Mouse (Mus musculus): ENCODE data around the gene L1cam. TPM values are rescaled to one million over a fixed set of nuclear protein-coding genes. Genes with fewer than 3 reads are reported as not detected.

Gene L1cam
- polyA plus RNA-seq, 1 experiment from 2014 or later = 2.3 TPM

DNA sequence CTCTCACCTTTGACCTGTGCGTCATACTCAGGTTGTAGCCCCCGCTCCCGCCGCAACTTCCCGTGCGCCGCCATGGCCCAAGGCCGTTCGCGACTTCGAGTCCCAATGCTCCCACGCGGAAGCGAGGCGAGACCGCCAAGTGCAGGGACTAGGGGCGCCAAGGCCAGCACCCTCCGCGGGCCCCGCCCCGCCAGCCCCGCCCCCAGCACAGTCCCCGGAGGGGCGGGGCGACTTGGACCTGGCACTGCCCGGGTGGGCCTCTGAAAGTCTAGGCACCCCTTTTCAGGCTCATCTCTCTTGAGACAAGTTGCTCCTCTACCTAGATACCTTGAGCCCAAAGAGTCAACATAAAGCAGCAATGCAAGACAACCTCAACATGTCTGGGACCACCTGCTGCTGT, 15.3 kb upstream of the L1cam start:
- H3K27me3 ChIP-seq (ENCODE audit: insufficient read depth, poor library complexity, severe bottlenecking) = peaks cover 7% of the 10 kb centered on the region; the same call in 1 of the 2 replicates
- no peak for DNase-seq (ENCODE audit: low spot score)
- no peaks in the 10 kb centered on the region for H3K36me3 ChIP-seq
- whole genome bisulfite sequencing = 15% methylated on average over 26 of the region's 26 CpGs
- 0 out of 2 replicates have a peak, but pooled peaks cover 6% of the 10 kb centered on the region for H3K4me1 ChIP-seq
- H3K4me3 ChIP-seq = peak overlapping the region; percentile 48
- H3K9me3 ChIP-seq = no peaks in the 10 kb centered on the region
- peak overlapping the region; percentile 12; the same call in 1 of the 2 replicates for H3K27ac ChIP-seq

DNA sequence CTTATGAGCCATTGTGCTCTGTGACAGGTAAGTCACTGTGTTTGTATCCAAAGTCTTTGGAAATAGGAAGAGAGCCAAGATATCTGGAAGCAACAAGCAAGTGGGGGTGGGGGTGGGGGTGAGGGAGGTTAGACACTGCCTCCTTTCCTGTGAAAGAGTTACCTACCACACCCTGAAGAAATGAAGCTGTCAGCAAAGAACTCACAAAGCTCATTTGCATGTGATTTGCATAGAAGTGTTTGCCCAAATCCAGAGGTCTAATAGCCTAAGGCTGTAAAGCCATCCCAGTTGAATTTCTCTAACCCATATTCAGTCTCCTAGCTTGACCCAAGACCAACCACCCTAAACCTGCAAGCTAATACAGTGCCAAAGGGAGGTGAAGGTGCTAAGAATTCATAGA, 14.5 kb upstream of the L1cam start:
- no peaks in the 10 kb centered on the region for H3K9me3 ChIP-seq
- H3K27me3 ChIP-seq (ENCODE audit: insufficient read depth, poor library complexity, severe bottlenecking) = peaks cover 7% of the 10 kb centered on the region; the same call in 1 of the 2 replicates
- no peaks in the 10 kb centered on the region for H3K36me3 ChIP-seq
- 0 out of 2 replicates have a peak, but pooled peaks cover 6% of the 10 kb centered on the region for H3K4me1 ChIP-seq
- H3K4me3 ChIP-seq = no peak overlapping the region; the same call in 1 of the 2 replicates
- H3K27ac ChIP-seq = no peak overlapping the region
- peak; percentile 36 for DNase-seq (ENCODE audit: low spot score)

DNA sequence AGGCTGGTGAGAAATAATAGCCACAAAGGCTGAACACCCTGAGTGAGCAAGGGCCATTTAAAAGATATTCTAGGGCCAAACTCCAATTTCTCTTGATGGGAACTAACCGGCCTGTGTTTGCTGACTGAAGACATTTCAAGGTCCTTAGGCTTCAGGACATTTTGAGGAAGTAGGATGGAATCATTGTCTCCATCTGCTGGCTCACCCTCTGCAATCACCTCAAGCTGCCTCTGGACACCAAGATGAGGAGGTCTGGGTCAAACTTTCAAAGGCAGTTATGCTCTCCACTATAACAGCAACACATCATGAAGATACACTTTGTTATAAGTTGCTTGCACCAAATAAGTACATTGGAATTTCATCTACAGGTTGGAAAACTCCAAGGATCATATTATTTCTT, 14.1 kb upstream of the L1cam start:
- no peaks in the 10 kb centered on the region for H3K36me3 ChIP-seq
- WGBS = 96% methylated on average over 1 of the region's 1 CpGs
- H3K9me3 ChIP-seq = no peaks in the 10 kb centered on the region
- H3K4me1 ChIP-seq = 0 out of 2 replicates have a peak, but pooled peaks cover 6% of the 10 kb centered on the region
- H3K4me3 ChIP-seq = no peak overlapping the region
- peak; percentile 13 for DNase-seq (ENCODE audit: low spot score)
- peaks cover 7% of the 10 kb centered on the region; the same call in 1 of the 2 replicates for H3K27me3 ChIP-seq (ENCODE audit: insufficient read depth, poor library complexity, severe bottlenecking)
- no peak overlapping the region for H3K27ac ChIP-seq

DNA sequence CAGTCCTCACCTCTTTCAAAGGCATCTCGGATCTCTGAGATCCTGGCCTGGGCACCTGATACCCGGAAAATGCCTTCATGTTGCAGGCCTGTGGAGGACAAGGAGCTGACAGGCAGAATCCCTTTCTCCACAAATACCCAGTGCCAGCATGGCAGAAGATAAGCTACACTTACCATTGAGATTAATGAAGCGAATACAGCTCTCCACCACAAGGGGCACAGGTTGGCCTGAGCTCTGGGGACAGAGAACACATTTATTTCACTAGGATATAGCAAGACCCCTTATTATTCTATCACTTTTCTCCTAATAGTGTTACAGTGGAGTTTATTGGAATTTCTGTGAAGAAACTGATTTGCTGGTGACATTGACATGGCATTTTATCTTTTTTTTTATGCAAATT, 2.1 kb upstream of the L1cam start:
- no peaks in the 10 kb centered on the region for H3K9me3 ChIP-seq
- H3K27me3 ChIP-seq (ENCODE audit: insufficient read depth, poor library complexity, severe bottlenecking) = peaks cover 28% of the 10 kb centered on the region; the same call in 1 of the 2 replicates
- no peak overlapping the region for H3K27ac ChIP-seq
- no peak overlapping the region for H3K4me3 ChIP-seq
- WGBS = 61% methylated on average over 3 of the region's 3 CpGs
- no peaks in the 10 kb centered on the region for H3K4me1 ChIP-seq
- no peaks in the 10 kb centered on the region for H3K36me3 ChIP-seq
- no peak for DNase-seq (ENCODE audit: low spot score)

DNA sequence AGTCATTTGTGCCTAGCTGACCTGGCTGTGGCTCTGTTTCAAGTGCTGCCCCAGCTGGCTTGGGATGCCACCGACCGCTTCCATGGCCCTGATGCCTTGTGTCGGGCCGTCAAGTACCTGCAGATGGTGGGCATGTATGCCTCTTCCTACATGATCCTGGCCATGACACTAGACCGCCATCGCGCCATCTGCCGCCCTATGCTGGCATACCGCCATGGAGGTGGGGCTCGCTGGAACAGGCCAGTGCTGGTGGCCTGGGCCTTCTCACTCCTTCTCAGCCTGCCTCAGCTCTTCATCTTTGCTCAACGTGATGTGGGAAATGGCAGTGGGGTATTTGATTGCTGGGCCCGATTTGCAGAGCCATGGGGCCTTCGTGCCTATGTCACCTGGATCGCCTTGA, 3.1 kb downstream of the L1cam start:
- 88% methylated on average over 14 of the region's 14 CpGs for WGBS
- Histone ChIP-seq H3K36me3 (no peaks in the 10 kb centered on the region), H3K9me3 (no peaks in the 10 kb centered on the region), H3K27ac (no peak overlapping the region), H3K4me3 (no peak overlapping the region), H3K27me3 (ENCODE audit: insufficient read depth, poor library complexity, severe bottlenecking) (peaks cover 39% of the 10 kb centered on the region; the same call in 1 of the 2 replicates), H3K4me1 (no peaks in the 10 kb centered on the region)
- no peak for DNase-seq (ENCODE audit: low spot score)

DNA sequence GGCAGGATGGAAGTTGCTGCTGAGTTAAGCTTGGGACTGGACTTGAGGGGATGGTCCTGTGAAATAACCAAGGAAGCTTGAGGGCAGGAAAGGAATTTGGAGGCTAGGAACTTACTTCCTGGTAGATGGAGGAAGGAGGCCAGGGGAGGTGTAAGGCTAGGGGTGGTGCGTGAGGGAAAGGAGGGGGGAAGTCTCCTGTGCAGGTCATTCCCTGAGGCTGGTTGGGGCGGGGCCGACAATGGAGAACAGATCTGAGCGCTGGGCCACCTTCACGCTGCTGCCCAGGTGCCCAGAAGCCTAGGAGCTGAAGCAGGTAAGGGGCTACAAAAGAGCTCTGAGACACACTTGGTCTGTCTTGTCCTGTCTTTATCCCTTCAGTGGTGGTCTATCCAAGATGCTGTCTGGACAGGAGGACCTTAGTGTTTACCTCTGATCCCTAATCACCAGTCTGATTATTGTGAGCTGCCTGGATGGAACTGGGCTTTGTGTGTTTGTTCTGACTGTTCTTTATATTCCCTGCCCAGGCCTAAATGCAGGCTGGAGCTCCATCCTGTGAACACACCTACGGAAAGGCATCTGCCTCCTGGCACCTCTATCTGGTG, 4.3 kb downstream of the L1cam start, which contains the start of gene Avpr2:
Avpr2 (plus strand) TSS at position 552 of the 602 bp plus-strand sequence.
- H3K4me3 ChIP-seq = no peak within 1 kb of the TSS
- H3K27me3 ChIP-seq (ENCODE audit: insufficient read depth, poor library complexity, severe bottlenecking) = peaks cover 31% of the 10 kb centered on the region; the same call in 1 of the 2 replicates
- H3K27ac ChIP-seq = no peak within 1 kb of the TSS
- DNase-seq (ENCODE audit: low spot score) = no peak
- 71% methylated on average over 6 of the region's 6 CpGs for WGBS
- H3K4me1 ChIP-seq = no peaks in the 10 kb centered on the region
- no peaks in the 10 kb centered on the region for H3K9me3 ChIP-seq
- no peaks in the 10 kb centered on the region for H3K36me3 ChIP-seq

DNA sequence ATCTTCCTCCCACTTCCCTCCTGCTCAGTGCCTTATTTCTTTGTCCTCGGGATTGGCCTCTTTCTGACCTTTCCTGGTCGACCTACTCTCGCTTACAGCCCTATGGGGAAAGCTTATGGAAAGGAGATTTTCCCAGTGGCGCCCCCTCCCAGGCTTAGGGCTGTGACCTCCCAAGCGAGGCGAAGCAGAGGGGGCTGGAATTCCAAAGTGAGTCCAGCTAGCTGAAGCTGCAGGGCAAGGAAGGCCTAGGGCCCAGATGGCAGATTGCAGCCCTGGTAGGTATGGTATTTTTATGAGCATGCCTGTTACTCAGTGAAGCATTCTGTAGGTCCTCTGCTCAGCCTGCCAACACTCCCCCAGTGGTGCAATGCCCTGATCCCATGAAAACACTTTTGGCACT, 14.4 kb downstream of the L1cam start:
- peaks cover 55% of the 10 kb centered on the region for H3K27me3 ChIP-seq (ENCODE audit: insufficient read depth, poor library complexity, severe bottlenecking)
- WGBS = 17% methylated on average over 6 of the region's 6 CpGs
- no peaks in the 10 kb centered on the region for H3K9me3 ChIP-seq
- H3K36me3 ChIP-seq = no peaks in the 10 kb centered on the region
- H3K4me3 ChIP-seq = peak overlapping the region; percentile 56; the same call in 1 of the 2 replicates
- DNase-seq (ENCODE audit: low spot score) = no peak
- 0 out of 2 replicates have a peak, but pooled peaks cover 4% of the 10 kb centered on the region for H3K4me1 ChIP-seq
- H3K27ac ChIP-seq = no peak overlapping the region

DNA sequence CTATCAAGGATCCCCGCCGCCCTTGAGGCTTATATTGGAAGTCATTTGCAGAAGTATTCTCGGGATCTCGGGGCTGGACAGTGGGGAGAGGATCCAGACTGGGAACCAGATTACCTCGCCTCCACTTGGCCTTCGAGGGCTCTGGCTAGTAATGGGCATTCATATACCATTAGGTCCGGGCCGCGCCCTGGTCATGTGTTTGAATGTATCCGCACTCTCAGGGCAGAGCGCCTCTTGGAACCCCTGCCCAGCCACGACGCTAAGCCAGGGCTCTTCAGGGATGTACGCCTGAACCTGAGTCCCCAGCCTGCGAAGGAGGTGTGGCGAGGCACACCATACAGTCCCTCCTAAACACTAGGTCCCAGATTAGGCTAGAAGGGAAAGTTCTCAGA, 14.9 kb downstream of the L1cam start:
- no peak for DNase-seq (ENCODE audit: low spot score)
- Histone ChIP-seq H3K27me3 (ENCODE audit: insufficient read depth, poor library complexity, severe bottlenecking) (peaks cover 51% of the 10 kb centered on the region), H3K9me3 (no peaks in the 10 kb centered on the region), H3K4me3 (peak overlapping the region; percentile 56), H3K27ac (no peak overlapping the region), H3K36me3 (no peaks in the 10 kb centered on the region), H3K4me1 (0 out of 2 replicates have a peak, but pooled peaks cover 4% of the 10 kb centered on the region)
- WGBS = 19% methylated on average over 16 of the region's 16 CpGs

DNA sequence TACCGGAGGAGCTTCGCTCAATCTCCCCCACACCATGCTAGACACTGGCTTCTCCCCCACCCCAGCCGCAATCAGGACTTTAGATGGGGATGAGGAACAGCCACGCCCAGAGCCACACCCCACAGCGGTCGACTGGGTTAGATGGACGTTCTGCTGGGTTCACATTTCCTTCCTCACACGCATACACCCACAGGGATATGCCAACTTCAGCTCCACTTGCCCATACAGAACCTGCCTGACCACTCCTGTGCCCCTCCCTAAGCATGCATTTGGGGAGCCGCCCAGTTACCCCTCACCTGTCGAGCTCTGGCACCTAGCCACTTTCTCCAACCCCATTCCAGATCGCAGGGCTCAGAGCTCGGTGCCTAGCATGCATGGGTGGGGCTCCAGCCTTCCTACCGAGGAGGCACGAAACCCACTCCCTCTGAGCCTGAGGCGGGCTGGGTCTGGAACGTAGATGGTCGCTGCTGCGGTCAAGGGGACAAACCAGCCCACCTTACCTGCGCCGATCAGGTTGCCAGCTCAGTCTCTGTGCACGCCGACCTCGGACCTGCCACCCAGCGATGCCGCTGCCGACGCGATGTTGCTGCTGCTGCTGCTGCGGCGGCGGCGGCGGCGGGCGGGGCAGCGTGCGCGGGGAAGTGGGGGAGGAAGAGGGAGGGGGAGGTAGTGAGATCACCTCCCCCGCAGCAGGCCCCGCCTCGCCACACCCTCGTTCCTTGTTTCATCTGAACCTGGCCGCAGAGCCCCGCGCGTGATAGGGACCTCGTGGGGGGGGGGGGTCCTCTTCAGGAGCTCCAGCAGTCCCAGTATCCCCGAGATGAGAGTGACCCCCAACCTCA, 15.5 kb downstream of the L1cam start:
- WGBS = 23% methylated on average over 46 of the region's 48 CpGs
- Histone ChIP-seq H3K9me3 (no peaks in the 10 kb centered on the region), H3K36me3 (no peaks in the 10 kb centered on the region), H3K4me3 (peak overlapping the region; percentile 56), H3K27me3 (ENCODE audit: insufficient read depth, poor library complexity, severe bottlenecking) (peaks cover 51% of the 10 kb centered on the region), H3K27ac (no peak overlapping the region), H3K4me1 (0 out of 2 replicates have a peak, but pooled peaks cover 4% of the 10 kb centered on the region)
- DNase-seq (ENCODE audit: low spot score) = no peak

DNA sequence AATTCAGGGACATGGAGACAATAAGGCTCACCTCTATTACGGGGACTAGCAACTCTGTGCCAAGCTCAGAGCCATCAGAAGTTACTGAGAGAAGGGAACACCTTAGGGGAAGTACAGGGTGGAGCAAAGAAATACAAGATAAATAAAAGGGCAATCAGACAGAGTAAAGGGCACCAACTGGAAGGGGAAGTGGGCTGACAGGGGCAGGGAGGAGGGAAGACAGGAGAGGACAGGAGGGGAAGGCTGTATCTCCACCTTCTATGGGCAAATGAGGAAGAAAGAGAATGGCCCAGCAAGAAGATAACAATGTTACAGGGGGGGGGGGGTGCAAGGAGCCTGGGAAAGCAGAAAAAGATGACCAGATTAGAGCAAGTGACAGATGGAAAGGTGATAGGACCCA, 18.9 kb downstream of the L1cam start:
- no peaks in the 10 kb centered on the region for H3K36me3 ChIP-seq
- no peaks in the 10 kb centered on the region for H3K9me3 ChIP-seq
- 0 out of 2 replicates have a peak, but pooled peaks cover 4% of the 10 kb centered on the region for H3K4me1 ChIP-seq
- 83% methylated on average over 1 of the region's 1 CpGs for WGBS
- no peak for DNase-seq (ENCODE audit: low spot score)
- peaks cover 51% of the 10 kb centered on the region for H3K27me3 ChIP-seq (ENCODE audit: insufficient read depth, poor library complexity, severe bottlenecking)
- H3K27ac ChIP-seq = no peak overlapping the region
- H3K4me3 ChIP-seq = no peak overlapping the region

DNA sequence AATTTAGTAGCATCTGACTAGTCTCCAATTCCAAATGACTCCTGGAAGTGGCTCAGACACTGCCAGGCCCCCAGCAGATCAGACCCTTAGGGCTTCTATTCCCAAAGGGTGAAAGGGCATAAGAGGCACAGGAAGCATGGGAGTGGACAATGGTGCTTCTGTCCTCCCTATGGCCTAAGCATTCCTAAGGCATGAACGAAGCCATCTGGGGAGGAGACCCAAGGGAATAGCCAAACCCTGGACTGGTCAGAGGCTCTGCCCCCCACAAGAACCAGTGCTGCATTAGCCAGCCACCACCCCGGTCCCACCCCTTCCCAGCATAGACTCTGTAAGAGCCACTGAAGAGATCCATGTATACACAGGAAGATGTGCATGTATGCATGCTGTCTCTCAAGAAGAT, 20.0 kb downstream of the L1cam start:
- H3K4me3 ChIP-seq = no peak overlapping the region
- 0 out of 2 replicates have a peak, but pooled peaks cover 4% of the 10 kb centered on the region for H3K4me1 ChIP-seq
- no peaks in the 10 kb centered on the region for H3K9me3 ChIP-seq
- H3K27ac ChIP-seq = no peak overlapping the region
- peaks cover 40% of the 10 kb centered on the region for H3K27me3 ChIP-seq (ENCODE audit: insufficient read depth, poor library complexity, severe bottlenecking)
- WGBS = 63% methylated on average over 2 of the region's 2 CpGs
- no peaks in the 10 kb centered on the region for H3K36me3 ChIP-seq
- no peak for DNase-seq (ENCODE audit: low spot score)

DNA sequence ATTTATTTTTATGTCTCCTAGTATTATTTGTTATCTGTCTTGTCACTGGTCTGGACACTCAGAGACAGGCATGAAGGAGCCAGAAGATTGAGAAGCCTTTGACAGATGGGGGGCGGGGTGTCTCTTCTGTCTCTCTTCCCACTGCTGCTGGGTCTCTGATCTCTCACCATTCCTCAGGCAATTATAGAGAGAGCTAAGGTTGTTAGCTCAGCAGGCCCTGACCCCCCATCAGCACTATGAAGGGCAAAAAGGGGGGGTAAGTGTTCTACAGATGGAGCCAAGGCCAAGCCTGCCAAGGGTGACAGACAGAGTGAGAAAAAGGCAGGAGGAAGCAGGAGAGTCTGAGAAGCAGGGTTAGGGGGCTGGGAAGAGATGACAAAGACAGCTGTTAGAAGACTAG, 23.9 kb downstream of the L1cam start:
- H3K9me3 ChIP-seq = no peaks in the 10 kb centered on the region
- 36% methylated on average over 1 of the region's 1 CpGs for WGBS
- no peak for DNase-seq (ENCODE audit: low spot score)
- peaks cover 8% of the 10 kb centered on the region; the same call in 1 of the 2 replicates for H3K27me3 ChIP-seq (ENCODE audit: insufficient read depth, poor library complexity, severe bottlenecking)
- H3K4me3 ChIP-seq = no peak overlapping the region
- no peak overlapping the region for H3K27ac ChIP-seq
- no peaks in the 10 kb centered on the region for H3K4me1 ChIP-seq
- no peaks in the 10 kb centered on the region for H3K36me3 ChIP-seq

DNA sequence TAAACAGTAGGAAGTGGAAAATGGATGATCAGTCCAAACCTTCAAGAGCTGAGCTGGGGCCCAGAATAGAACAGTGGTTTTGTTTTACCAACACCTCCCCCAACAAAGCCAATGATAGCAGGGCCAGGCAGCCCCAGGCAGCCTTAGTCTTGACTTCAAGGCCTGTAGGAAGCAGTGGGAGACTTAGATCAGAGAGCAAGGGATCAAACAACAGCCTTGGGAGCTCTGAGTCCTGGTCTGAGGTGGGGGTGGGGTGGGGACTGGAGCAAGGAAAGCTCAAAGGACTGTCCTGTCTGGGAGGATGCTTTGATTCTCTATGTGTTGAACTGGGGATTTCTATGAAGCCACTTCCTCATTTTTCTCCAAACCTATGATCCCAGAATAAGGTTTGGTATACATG, 24.4 kb downstream of the L1cam start:
- no peaks in the 10 kb centered on the region for H3K36me3 ChIP-seq
- no peak overlapping the region for H3K4me3 ChIP-seq
- DNase-seq (ENCODE audit: low spot score) = no peak
- H3K27ac ChIP-seq = no peak overlapping the region
- H3K9me3 ChIP-seq = no peaks in the 10 kb centered on the region
- H3K27me3 ChIP-seq (ENCODE audit: insufficient read depth, poor library complexity, severe bottlenecking) = peaks cover 4% of the 10 kb centered on the region; the same call in 1 of the 2 replicates
- no peaks in the 10 kb centered on the region for H3K4me1 ChIP-seq
